Mouse (Mus musculus) G1E (cell line): ENCODE data around the gene Acot5.

Experiments used
- CTCF ChIP-seq: IDR thresholded peaks from 2 replicates; pipeline ENCODE4 v1.5.1; 2012; ENCODE audit warnings: low read depth, low read length, inconsistent platforms, mixed read lengths
- GATA1 ChIP-seq: IDR thresholded peaks from 2 replicates; pipeline ENCODE4 v1.6.1; 2012; ENCODE audit warnings: borderline replicate concordance, low read length, inconsistent platforms, mixed read lengths
- POLR2AphosphoS5 ChIP-seq: IDR thresholded peaks from 2 replicates; pipeline ENCODE4 v1.6.1; 2012; ENCODE audit warnings: low read depth, low read length, inconsistent platforms; ENCODE audit not compliant: insufficient replicate concordance
- TAL1 ChIP-seq: conservative IDR thresholded peaks from 2 replicates; pipeline ENCODE4 v1.6.1; 2012; ENCODE audit warnings: low read depth, low read length, inconsistent platforms, mixed read lengths

DNA sequence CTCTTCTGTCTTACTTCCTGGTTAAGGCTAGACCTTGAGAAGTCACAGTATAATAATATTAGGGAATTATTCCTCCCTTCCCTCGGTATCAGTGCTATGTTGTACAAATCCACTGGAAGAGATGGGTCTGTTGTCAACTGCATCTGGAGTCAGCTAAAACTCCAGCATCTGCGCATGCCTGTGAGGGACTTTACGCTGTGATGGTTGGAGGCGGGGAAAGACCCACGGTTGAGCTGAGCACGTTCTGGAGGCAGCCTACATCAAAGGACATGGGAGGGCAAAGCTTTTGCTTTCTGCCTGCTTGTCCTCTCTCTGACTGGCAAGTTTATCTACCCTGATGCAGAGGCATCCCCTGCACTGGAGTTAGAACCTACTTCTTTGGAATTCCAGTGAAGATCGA lies 43.2 kb upstream of the Acot5 start:
- no peak for TF ChIP-seq CTCF
- TF ChIP-seq GATA1 = no peak
- no peak for TF ChIP-seq TAL1
- TF ChIP-seq POLR2AphosphoS5 = no peak
